In the genomic region with DNA sequence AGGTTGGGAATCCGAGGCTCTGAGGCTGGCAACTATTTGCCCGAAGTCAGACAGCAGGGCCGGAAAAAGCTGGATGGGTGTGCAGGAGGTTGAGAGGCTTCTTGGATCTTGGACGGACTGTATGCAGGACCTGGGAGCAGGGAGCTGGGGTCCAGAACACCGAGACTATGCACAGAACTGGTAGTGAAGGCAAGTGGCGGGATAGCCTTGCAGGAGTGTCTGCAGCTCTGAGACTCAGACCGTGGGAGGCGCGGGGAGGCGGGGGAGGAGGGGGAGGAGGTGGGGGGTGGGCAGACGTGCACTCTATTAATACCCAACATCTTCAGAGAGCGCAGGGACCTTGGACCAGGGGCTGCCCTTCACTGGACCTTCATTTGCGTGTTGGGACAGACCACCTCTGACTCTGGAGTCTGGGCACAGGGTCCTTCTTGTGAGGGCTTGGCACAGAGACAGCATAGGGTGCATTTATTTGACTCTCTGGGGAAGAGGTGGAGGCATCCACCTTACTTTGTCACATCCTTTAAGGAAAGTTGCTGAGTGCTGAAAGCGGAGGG, we compare ENCODE assay signal across 11 mouse cellular contexts. TPM values are rescaled to one million over a fixed set of nuclear protein-coding genes. Genes with fewer than 3 reads are reported as not detected.
DNase-seq lines count a peak whose midpoint lies in the region; ATAC-seq lines count a peak whose summit lies in the region.
"Had no signal": no experiment of that assay in that cellular context is flagged by ENCODE, and none has a peak within 500 bp of the region (broad histone marks: within the 10 kb centered on the region; RNA-seq: fewer than 3 reads in every experiment).

No protein-coding gene starts in this region.

- no peaks in the 10 kb centered on the region for H3K9me3 ChIP-seq in kidney, embryonic 14.5 days (ENCODE audit: control insufficient read depth, low read length)
- H3K9me3 ChIP-seq in embryonic facial prominence, embryonic 10.5 days = no peaks in the 10 kb centered on the region
- no peaks in the 10 kb centered on the region for H3K9me3 ChIP-seq in hindbrain, embryonic 15.5 days
- no peaks in the 10 kb centered on the region for H3K9me3 ChIP-seq in midbrain, embryonic 14.5 days (ENCODE audit: control insufficient read depth, low read length)

- DNase-seq in kidney, adult 18-20 months = no peak
- DNase-seq in embryonic facial prominence, embryonic 10.5 days (ENCODE audit: low spot score) = no peak
- no peak for DNase-seq in midbrain, embryonic 14.5 days
- no peak for DNase-seq in frontal cortex, postnatal 14 days (ENCODE audit: low spot score in 2 of 2)
- no peak for DNase-seq in cerebellum, postnatal 14 days
- DNase-seq in adrenal gland, postnatal 14 days = no peak
- DNase-seq: cerebellum, adult 11-12 months; right cerebral cortex, adult 18-20 months had no signal

- H3K4me3 ChIP-seq in kidney, embryonic 14.5 days (ENCODE audit: low read length) = peak overlapping the region; percentile 17
- H3K4me3 ChIP-seq in embryonic facial prominence, embryonic 10.5 days = peak overlapping the region; percentile 36
- H3K4me3 ChIP-seq in hindbrain, embryonic 15.5 days = no peak overlapping the region
- H3K4me3 ChIP-seq in midbrain, embryonic 14.5 days (replicated peaks; ENCODE audit: low read depth, low read length) = no peak overlapping the region

- peak; percentile 48; the same call in 1 of the 2 replicates for ATAC-seq in kidney, embryonic 14.5 days (ENCODE audit: low FRiP score, low TSS enrichment)
- no peak for ATAC-seq in hindbrain, embryonic 15.5 days (ENCODE audit: low FRiP score, low read depth)
- ATAC-seq in midbrain, embryonic 14.5 days (ENCODE audit: low FRiP score, low TSS enrichment) = no peak

- H3K36me3 ChIP-seq in kidney, embryonic 14.5 days (ENCODE audit: control insufficient read depth, insufficient read depth, low read length) = no peaks in the 10 kb centered on the region
- no peaks in the 10 kb centered on the region for H3K36me3 ChIP-seq in embryonic facial prominence, embryonic 10.5 days (replicated peaks)
- H3K36me3 ChIP-seq in hindbrain, embryonic 15.5 days = no peaks in the 10 kb centered on the region
- H3K36me3 ChIP-seq in midbrain, embryonic 14.5 days (ENCODE audit: control insufficient read depth, insufficient read depth, low read length) = no peaks in the 10 kb centered on the region

- H3K27ac ChIP-seq in kidney, embryonic 14.5 days (ENCODE audit: low read depth, low read length) = no peak overlapping the region
- no peak overlapping the region for H3K27ac ChIP-seq in embryonic facial prominence, embryonic 10.5 days (replicated peaks)
- H3K27ac ChIP-seq in hindbrain, embryonic 15.5 days (replicated peaks) = no peak overlapping the region
- no peak overlapping the region for H3K27ac ChIP-seq in midbrain, embryonic 14.5 days (replicated peaks; ENCODE audit: low read depth, low read length)

- H3K27me3 ChIP-seq in kidney, embryonic 14.5 days (ENCODE audit: control insufficient read depth, insufficient read depth, low read length) = 0 out of 2 replicates have a peak, but pooled peaks cover 3% of the 10 kb centered on the region
- H3K27me3 ChIP-seq in embryonic facial prominence, embryonic 10.5 days (replicated peaks; ENCODE audit: low read depth, poor library complexity, severe bottlenecking) = peaks cover 30% of the 10 kb centered on the region
- H3K27me3 ChIP-seq in hindbrain, embryonic 15.5 days = peaks cover 8% of the 10 kb centered on the region; the same call in 1 of the 2 replicates
- no peaks in the 10 kb centered on the region for H3K27me3 ChIP-seq in midbrain, embryonic 14.5 days (ENCODE audit: control insufficient read depth, insufficient read depth, low read length)

- WGBS in kidney, embryonic 14.5 days = 13% methylated on average over 14 of the region's 14 CpGs
- WGBS in embryonic facial prominence, embryonic 10.5 days = 21% methylated on average over 14 of the region's 14 CpGs
- WGBS in hindbrain, embryonic 15.5 days = 27% methylated on average over 12 of the region's 14 CpGs
- 27% methylated on average over 14 of the region's 14 CpGs for WGBS in midbrain, embryonic 14.5 days

- peak overlapping the region; percentile 31; the same call in 1 of the 2 replicates for H3K9ac ChIP-seq in kidney, embryonic 14.5 days (ENCODE audit: low read depth, low read length)
- no peak overlapping the region for H3K9ac ChIP-seq in hindbrain, embryonic 15.5 days
- 0 out of 2 replicates have a peak overlapping the region, but pooled peaks have one; percentile 7 for H3K9ac ChIP-seq in midbrain, embryonic 14.5 days (replicated peaks; ENCODE audit: low read length)

- peaks cover 9% of the 10 kb centered on the region; the same call in 1 of the 2 replicates for H3K4me1 ChIP-seq in kidney, embryonic 14.5 days (ENCODE audit: control insufficient read depth, insufficient read depth, low read length)
- H3K4me1 ChIP-seq in embryonic facial prominence, embryonic 10.5 days = peaks cover 10% of the 10 kb centered on the region
- H3K4me1 ChIP-seq in hindbrain, embryonic 15.5 days (replicated peaks) = 0 out of 2 replicates have a peak, but pooled peaks cover 5% of the 10 kb centered on the region
- H3K4me1 ChIP-seq in midbrain, embryonic 14.5 days (ENCODE audit: control insufficient read depth, insufficient read depth, low read length) = no peaks in the 10 kb centered on the region

- peak overlapping the region; percentile 39 for H3K4me2 ChIP-seq in kidney, embryonic 14.5 days (replicated peaks; ENCODE audit: low read depth, low read length)
- H3K4me2 ChIP-seq in hindbrain, embryonic 15.5 days = peak overlapping the region; percentile 34
- peak overlapping the region; percentile 35 for H3K4me2 ChIP-seq in midbrain, embryonic 14.5 days (ENCODE audit: low read length)

RNA-seq across cellular contexts. Expression of a gene that starts 10.1 kb away (rescaled TPM):
- 0.31 and 1.4 TPM in 2 replicates for polyA plus RNA-seq in kidney, embryonic 14.5 days (2014; fragmentation: Nextera tagmentation; extraction: Ambion mirVana)
- polyA plus RNA-seq in embryonic facial prominence, embryonic 10.5 days (2016; fragmentation: Nextera tagmentation; extraction: Ambion mirVana) = 0.06 and 0.26 TPM in 2 replicates
- polyA plus RNA-seq in hindbrain, embryonic 15.5 days (2015; fragmentation: Nextera tagmentation; extraction: Ambion mirVana) = 0.37 and 0.52 TPM in 2 replicates
- polyA plus RNA-seq in midbrain, embryonic 14.5 days (2014; fragmentation: Nextera tagmentation; extraction: Ambion mirVana) = 0.57 and 0.58 TPM in 2 replicates
- total RNA-seq in adrenal gland, postnatal 14 days (2021) = 1.2 and 8.1 TPM in 2 replicates
- total RNA-seq: MEL had no signal

RNA-seq across cellular contexts. Expression of a gene that starts 42.8 kb away (rescaled TPM):
- polyA plus RNA-seq in kidney, embryonic 14.5 days (2014; fragmentation: Nextera tagmentation; extraction: Ambion mirVana) = 9.5 and 15.7 TPM in 2 replicates
- polyA plus RNA-seq in embryonic facial prominence, embryonic 10.5 days (2016; fragmentation: Nextera tagmentation; extraction: Ambion mirVana) = 20.6 and 21.4 TPM in 2 replicates
- polyA plus RNA-seq in hindbrain, embryonic 15.5 days (2015; fragmentation: Nextera tagmentation; extraction: Ambion mirVana) = 46.6 and 49.7 TPM in 2 replicates
- polyA plus RNA-seq in midbrain, embryonic 14.5 days (2014; fragmentation: Nextera tagmentation; extraction: Ambion mirVana) = 39.1 and 45.2 TPM in 2 replicates
- total RNA-seq in adrenal gland, postnatal 14 days (2021) = 1.6 and 2.3 TPM in 2 replicates

RNA-seq across cellular contexts. Expression of a gene that starts 52.9 kb away (rescaled TPM):
- 27.4 and 32.5 TPM in 2 replicates for polyA plus RNA-seq in kidney, embryonic 14.5 days (2014; fragmentation: Nextera tagmentation; extraction: Ambion mirVana)
- polyA plus RNA-seq in embryonic facial prominence, embryonic 10.5 days (2016; fragmentation: Nextera tagmentation; extraction: Ambion mirVana) = 18.5 and 19.3 TPM in 2 replicates
- 18.1 and 19.3 TPM in 2 replicates for polyA plus RNA-seq in hindbrain, embryonic 15.5 days (2015; fragmentation: Nextera tagmentation; extraction: Ambion mirVana)
- 21.8 and 25.3 TPM in 2 replicates for polyA plus RNA-seq in midbrain, embryonic 14.5 days (2014; fragmentation: Nextera tagmentation; extraction: Ambion mirVana)
- 16.7 and 17.4 TPM in 2 replicates for total RNA-seq in adrenal gland, postnatal 14 days (2021)

RNA-seq across cellular contexts. Expression of a gene that starts 55.2 kb away (rescaled TPM):
- polyA plus RNA-seq in kidney, embryonic 14.5 days (2014; fragmentation: Nextera tagmentation; extraction: Ambion mirVana) = 38.4 and 46.3 TPM in 2 replicates
- 30.6 and 30.7 TPM in 2 replicates for polyA plus RNA-seq in embryonic facial prominence, embryonic 10.5 days (2016; fragmentation: Nextera tagmentation; extraction: Ambion mirVana)
- 66.2 and 70.2 TPM in 2 replicates for polyA plus RNA-seq in hindbrain, embryonic 15.5 days (2015; fragmentation: Nextera tagmentation; extraction: Ambion mirVana)
- polyA plus RNA-seq in midbrain, embryonic 14.5 days (2014; fragmentation: Nextera tagmentation; extraction: Ambion mirVana) = 78.4 and 79.3 TPM in 2 replicates
- 37.0 and 42.8 TPM in 2 replicates for total RNA-seq in adrenal gland, postnatal 14 days (2021)

Comparison
In these comparisons a context has a peak if more than half of its experiments do, and no peak if none do; other contexts are left out.
1. H3K4me3 ChIP-seq: peak in kidney, embryonic 14.5 days (single experiment) and embryonic facial prominence, embryonic 10.5 days (single experiment); none in hindbrain, embryonic 15.5 days (single experiment) and midbrain, embryonic 14.5 days (single experiment).
2. Peak in every context shown above with its lines, with median percentiles within 50 percentile points of each other: H3K4me2 ChIP-seq.